Mouse (Mus musculus) midbrain, embryonic 13.5 days (tissue): ENCODE measurements around the gene Gck. TPM values are rescaled to one million over a fixed set of nuclear protein-coding genes. Genes with fewer than 3 reads are reported as not detected.
A peak's percentile ranks its signal among the peaks of the same experiment; 100 is the strongest.

ENCODE experiments used
- ATAC-seq: fragments of 200-750 bp; cut with Nextera tagmentation; 2 replicates; pipeline ENCODE4 v1.8.0; 2017; ENCODE audit warnings: mild to moderate bottlenecking, moderate TSS enrichment, moderate library complexity
- H3K27ac ChIP-seq: fragments of 300-500 bp; sonication (generic); 2 replicates; pipeline ENCODE4 v1.5.1; 2015; ENCODE audit warnings: inconsistent platforms, mild to moderate bottlenecking, moderate library complexity
- H3K27me3 ChIP-seq: fragments of 300-500 bp; sonication (generic); 2 replicates; pipeline ENCODE4 v1.6.1; 2015; ENCODE audit warnings: mild to moderate bottlenecking, inconsistent platforms
- H3K36me3 ChIP-seq: fragments of 300-500 bp; sonication (generic); 2 replicates; pipeline ENCODE4 v1.6.1; 2015; ENCODE audit warnings: mild to moderate bottlenecking, inconsistent platforms
- H3K4me1 ChIP-seq: fragments of 300-500 bp; sonication (generic); replicated peaks from 2 replicates; pipeline ENCODE4 v1.6.1; 2015; ENCODE audit warnings: inconsistent platforms
- H3K4me2 ChIP-seq: fragments of 300-500 bp; sonication (generic); replicated peaks from 2 replicates; pipeline ENCODE4 v1.6.1; 2015; ENCODE audit warnings: moderate library complexity, mild to moderate bottlenecking, inconsistent platforms
- H3K4me3 ChIP-seq: fragments of 300-500 bp; sonication (generic); replicated peaks from 2 replicates; pipeline ENCODE4 v1.5.1; 2015; ENCODE audit warnings: mild to moderate bottlenecking, inconsistent platforms
- H3K9ac ChIP-seq: fragments of 300-500 bp; sonication (generic); replicated peaks from 2 replicates; pipeline ENCODE4 v1.6.1; 2015; ENCODE audit warnings: mild to moderate bottlenecking, inconsistent platforms
- H3K9me3 ChIP-seq: fragments of 300-500 bp; sonication (generic); 2 replicates; pipeline ENCODE4 v1.6.1; 2016; ENCODE audit warnings: mild to moderate bottlenecking, inconsistent platforms
- WGBS: fragments of 180-500 bp; shearing (Covaris S2); methylation state at CpG from one replicate; pipeline ENCODE4 v1.1.7; 2015; 5-methylcytosine and 5-hydroxymethylcytosine counted together
- polyA plus RNA-seq: library from polyadenylated mRNA; unstranded; fragments of >200 nt; fragmentation: Nextera tagmentation; extraction: Ambion mirVana; gene quantifications from 2 replicates; pipeline ENCODE4 v1.2.1, GENCODE M21; 2015

Gene Gck
- polyA plus RNA-seq, 1 experiment from 2014 or later, result 6.1 TPM

DNA sequence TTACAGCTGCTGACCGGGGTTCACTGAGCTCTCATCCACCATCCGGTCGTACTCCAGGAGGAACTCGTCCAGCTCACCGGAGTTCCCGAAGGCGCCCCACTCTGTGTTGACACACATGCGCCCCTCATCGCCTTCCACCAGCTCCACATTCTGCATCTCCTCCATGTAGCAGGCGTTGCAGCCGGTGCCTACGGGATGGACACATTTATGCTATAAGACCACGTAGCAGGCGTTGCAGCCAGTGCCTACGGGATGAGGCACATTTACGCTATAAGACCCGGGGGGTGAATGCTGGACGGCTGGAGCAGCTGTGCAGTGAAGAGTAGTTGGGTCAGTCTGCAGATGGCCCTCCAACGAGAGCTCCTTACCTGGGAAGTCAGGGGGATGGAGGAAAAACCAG is 45.5 kb downstream of the Gck start:
- Histone ChIP-seq H3K4me1 (peaks cover 20% of the 10 kb centered on the region), H3K9me3 (no peaks in the 10 kb centered on the region), H3K36me3 (no peaks in the 10 kb centered on the region), H3K4me3 (no peak overlapping the region), H3K27me3 (0 out of 2 replicates have a peak, but pooled peaks cover 3% of the 10 kb centered on the region), H3K27ac (no peak overlapping the region), H3K4me2 (no peak overlapping the region), H3K9ac (no peak overlapping the region)
- ATAC-seq, result no peak
- WGBS, result 88% methylated on average over 19 of the region's 19 CpGs

DNA sequence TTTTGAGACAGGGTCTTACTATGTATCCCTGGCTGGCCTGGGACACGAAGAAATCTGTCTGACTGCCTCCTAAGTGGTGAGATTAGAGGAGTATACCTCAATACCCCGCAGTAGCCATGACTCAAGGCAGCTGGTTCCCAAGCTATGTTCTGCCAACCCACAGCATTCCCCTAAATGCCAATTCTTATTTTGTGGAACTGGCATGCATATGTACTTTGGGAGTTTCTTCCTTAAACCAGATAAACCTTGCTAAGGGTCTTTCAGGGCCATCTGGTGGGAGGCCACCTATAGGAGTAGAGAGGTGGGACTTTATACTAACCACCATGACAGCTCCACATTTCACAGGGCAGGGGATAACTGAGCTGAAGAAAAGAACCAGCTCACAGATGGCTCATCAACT is 46.0 kb downstream of the Gck start:
- Histone ChIP-seq H3K4me3 (no peak overlapping the region), H3K27me3 (0 out of 2 replicates have a peak, but pooled peaks cover 3% of the 10 kb centered on the region), H3K27ac (no peak overlapping the region), H3K36me3 (no peaks in the 10 kb centered on the region), H3K9me3 (no peaks in the 10 kb centered on the region), H3K9ac (no peak overlapping the region), H3K4me2 (no peak overlapping the region), H3K4me1 (peaks cover 20% of the 10 kb centered on the region)
- ATAC-seq, result no peak
- WGBS, result 94% methylated on average over 2 of the region's 2 CpGs

- H3K36me3 ChIP-seq, result no peaks in the 10 kb centered on the region
- no peak; the same call in 1 of the 2 replicates for ATAC-seq
- peak overlapping the region; percentile 82 for H3K27ac ChIP-seq
- peaks cover 26% of the 10 kb centered on the region for H3K4me1 ChIP-seq
- peak overlapping the region; percentile 71 for H3K4me2 ChIP-seq
- H3K9me3 ChIP-seq, result no peaks in the 10 kb centered on the region
- WGBS, result 3% methylated on average over 6 of the region's 6 CpGs
- H3K4me3 ChIP-seq, result peak overlapping the region; percentile 45
- H3K9ac ChIP-seq, result peak overlapping the region; percentile 71
- H3K27me3 ChIP-seq, result peaks cover 3% of the 10 kb centered on the region; the same call in 1 of the 2 replicates
These were observed 47.5 kb downstream of the Gck start for GRCm38 (mm10) chr11:5902390-5902789.

DNA sequence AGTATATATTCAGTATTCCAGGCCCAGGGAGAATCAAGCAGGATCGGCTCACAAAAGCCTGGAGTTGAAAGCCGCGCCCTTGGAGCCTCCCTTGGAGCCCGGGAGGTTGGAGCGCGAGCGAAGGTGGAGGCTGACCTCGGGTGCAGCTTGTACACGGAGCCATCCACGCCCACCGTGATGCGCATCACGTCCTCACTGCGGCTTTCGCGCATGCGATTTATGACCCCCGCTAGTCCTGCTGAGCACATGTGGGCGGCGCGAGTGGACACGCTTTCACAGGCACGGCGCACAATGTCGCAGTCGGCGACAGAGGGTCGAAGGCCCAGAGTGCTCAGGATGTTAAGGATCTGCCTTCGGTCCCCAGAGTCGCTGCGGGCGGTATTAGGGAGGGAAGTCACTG is 47.9 kb downstream of the Gck start:
- 0% methylated on average over 32 of the region's 32 CpGs for WGBS

DNA sequence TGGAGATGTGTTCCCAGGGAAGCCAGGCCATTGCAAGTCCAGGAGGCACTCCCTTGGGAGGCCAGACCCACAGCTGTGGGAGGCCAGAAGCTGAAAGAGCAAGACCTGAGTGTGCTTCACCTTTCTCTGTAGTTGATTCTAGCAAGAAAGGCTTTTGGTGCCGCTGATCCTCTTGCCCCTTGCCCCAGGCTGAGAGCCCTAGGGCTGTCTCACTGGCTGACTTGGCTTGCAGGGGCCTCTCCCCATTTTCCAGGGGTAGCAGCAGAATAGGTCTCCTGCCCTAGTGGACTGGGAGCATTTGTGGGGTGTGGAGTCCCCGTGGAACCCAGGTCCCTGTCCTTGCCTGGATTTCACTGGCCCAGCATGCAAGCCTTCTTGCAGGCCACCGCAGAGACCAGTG is 48.6 kb downstream of the Gck start:
- peak overlapping the region; percentile 45 for H3K4me3 ChIP-seq
- H3K27ac ChIP-seq, result peak overlapping the region; percentile 82
- peak overlapping the region; percentile 71 for H3K4me2 ChIP-seq
- peak; percentile 15; the same call in 1 of the 2 replicates for ATAC-seq
- H3K4me1 ChIP-seq, result peaks cover 30% of the 10 kb centered on the region
- peak overlapping the region; percentile 71 for H3K9ac ChIP-seq
- H3K36me3 ChIP-seq, result no peaks in the 10 kb centered on the region
- H3K27me3 ChIP-seq, result peaks cover 12% of the 10 kb centered on the region; the same call in 1 of the 2 replicates
- WGBS, result 15% methylated on average over 3 of the region's 3 CpGs
- H3K9me3 ChIP-seq, result no peaks in the 10 kb centered on the region

More for the DNA sequence above, 47.9 kb downstream of the Gck start:
- peaks cover 30% of the 10 kb centered on the region for H3K4me1 ChIP-seq
- H3K27ac ChIP-seq, result peak overlapping the region; percentile 82
- no peaks in the 10 kb centered on the region for H3K9me3 ChIP-seq
- peak overlapping the region; percentile 45 for H3K4me3 ChIP-seq
- peak overlapping the region; percentile 71 for H3K4me2 ChIP-seq
- H3K36me3 ChIP-seq, result no peaks in the 10 kb centered on the region
- peak; percentile 84 for ATAC-seq
- H3K9ac ChIP-seq, result peak overlapping the region; percentile 71
- H3K27me3 ChIP-seq, result peaks cover 6% of the 10 kb centered on the region; the same call in 1 of the 2 replicates

GRCm38 (mm10) chr11:5899286-5899685 is 50.6 kb downstream of the Gck start:
- ATAC-seq, result no peak
- Histone ChIP-seq H3K4me2 (no peak overlapping the region), H3K9ac (no peak overlapping the region), H3K36me3 (no peaks in the 10 kb centered on the region), H3K4me3 (no peak overlapping the region), H3K27me3 (peaks cover 14% of the 10 kb centered on the region; the same call in 1 of the 2 replicates), H3K9me3 (no peaks in the 10 kb centered on the region), H3K27ac (no peak overlapping the region), H3K4me1 (peaks cover 30% of the 10 kb centered on the region)
- WGBS, result 90% methylated on average over 10 of the region's 10 CpGs

GRCm38 (mm10) chr11:5898531-5898930 is 51.4 kb downstream of the Gck start, which contains the start of gene Myl7:
Gene Myl7, minus strand, starts transcription at chr11:5898782.
- no peaks in the 10 kb centered on the region for H3K36me3 ChIP-seq
- H3K27me3 ChIP-seq, result peaks cover 14% of the 10 kb centered on the region; the same call in 1 of the 2 replicates
- no peak within 1 kb of the TSS for H3K27ac ChIP-seq
- ATAC-seq, result no peak
- H3K9ac ChIP-seq, result no peak within 1 kb of the TSS
- H3K4me3 ChIP-seq, result no peak within 1 kb of the TSS
- 68% methylated on average over 5 of the region's 5 CpGs for WGBS
- peaks cover 34% of the 10 kb centered on the region for H3K4me1 ChIP-seq
- no peak within 1 kb of the TSS for H3K4me2 ChIP-seq
- no peaks in the 10 kb centered on the region for H3K9me3 ChIP-seq

DNA sequence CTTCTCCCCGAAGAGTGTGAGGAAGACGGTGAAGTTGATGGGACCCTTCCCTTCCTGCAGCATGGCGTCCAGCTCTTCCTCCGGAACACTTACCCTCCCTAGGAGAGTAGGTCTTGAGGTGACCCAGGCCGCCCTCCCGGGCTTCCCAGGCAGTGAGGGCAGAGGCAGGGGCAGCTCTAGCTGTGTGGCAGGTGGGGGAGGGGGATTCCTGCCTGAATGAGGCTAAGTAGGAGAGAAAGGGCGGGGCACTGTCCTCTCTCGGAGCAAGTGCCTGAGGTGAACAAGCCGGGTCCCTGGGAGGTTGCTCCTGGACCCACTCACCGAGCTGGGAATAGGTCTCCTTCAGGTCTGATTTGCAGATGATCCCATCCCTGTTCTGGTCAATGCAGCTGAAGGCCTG is 52.0 kb downstream of the Gck start:
- 8% methylated on average over 10 of the region's 10 CpGs for WGBS

GRCm38 (mm10) chr11:5897230-5897629 is 52.7 kb downstream of the Gck start:
- Histone ChIP-seq H3K4me2 (no peak overlapping the region), H3K9ac (no peak overlapping the region), H3K27me3 (peaks cover 14% of the 10 kb centered on the region; the same call in 1 of the 2 replicates), H3K36me3 (no peaks in the 10 kb centered on the region), H3K4me1 (peaks cover 37% of the 10 kb centered on the region), H3K4me3 (no peak overlapping the region), H3K9me3 (no peaks in the 10 kb centered on the region), H3K27ac (no peak overlapping the region)
- WGBS, result 15% methylated on average over 16 of the region's 16 CpGs
- no peak for ATAC-seq

More for the DNA sequence above, 52.0 kb downstream of the Gck start:
- H3K4me3 ChIP-seq, result no peak overlapping the region
- no peak for ATAC-seq
- H3K4me1 ChIP-seq, result peaks cover 37% of the 10 kb centered on the region
- no peak overlapping the region for H3K27ac ChIP-seq
- peaks cover 14% of the 10 kb centered on the region; the same call in 1 of the 2 replicates for H3K27me3 ChIP-seq
- no peaks in the 10 kb centered on the region for H3K36me3 ChIP-seq
- no peak overlapping the region for H3K9ac ChIP-seq
- H3K4me2 ChIP-seq, result no peak overlapping the region
- no peaks in the 10 kb centered on the region for H3K9me3 ChIP-seq

DNA sequence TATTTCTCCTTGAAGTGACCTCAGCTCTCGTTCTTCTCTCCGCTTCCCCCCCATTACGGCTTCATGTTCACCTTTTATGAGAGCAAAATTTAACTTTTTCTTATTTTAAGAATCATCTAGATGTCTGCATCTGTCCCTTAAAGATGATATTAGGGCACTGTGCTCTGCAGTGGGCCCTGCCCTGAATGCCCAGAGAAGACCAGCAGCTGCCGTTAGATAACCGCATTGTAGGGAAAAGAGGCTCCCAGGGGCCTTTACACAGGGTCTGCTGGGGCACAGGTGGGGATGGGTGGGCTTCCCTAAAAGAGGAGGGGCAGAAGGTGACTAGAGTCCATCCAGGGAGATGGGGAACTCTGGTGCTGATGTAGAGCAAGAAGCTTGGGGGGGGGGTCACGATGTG is 56.1 kb downstream of the Gck start:
- no peak for ATAC-seq
- no peaks in the 10 kb centered on the region for H3K36me3 ChIP-seq
- H3K27me3 ChIP-seq, result peaks cover 11% of the 10 kb centered on the region; the same call in 1 of the 2 replicates
- H3K4me3 ChIP-seq, result no peak overlapping the region
- H3K9me3 ChIP-seq, result no peaks in the 10 kb centered on the region
- no peak overlapping the region for H3K27ac ChIP-seq
- peaks cover 24% of the 10 kb centered on the region for H3K4me1 ChIP-seq
- no peak overlapping the region for H3K9ac ChIP-seq
- no peak overlapping the region for H3K4me2 ChIP-seq
- WGBS, result 73% methylated on average over 6 of the region's 6 CpGs

GRCm38 (mm10) chr11:5892810-5893368 is 57.0 kb downstream of the Gck start:
- Histone ChIP-seq H3K4me1 (peaks cover 23% of the 10 kb centered on the region), H3K27me3 (peaks cover 11% of the 10 kb centered on the region; the same call in 1 of the 2 replicates), H3K27ac (no peak overlapping the region), H3K36me3 (no peaks in the 10 kb centered on the region), H3K9ac (no peak overlapping the region), H3K4me2 (no peak overlapping the region), H3K9me3 (no peaks in the 10 kb centered on the region), H3K4me3 (no peak overlapping the region)
- ATAC-seq, result no peak
- 49% methylated on average over 4 of the region's 4 CpGs for WGBS

DNA sequence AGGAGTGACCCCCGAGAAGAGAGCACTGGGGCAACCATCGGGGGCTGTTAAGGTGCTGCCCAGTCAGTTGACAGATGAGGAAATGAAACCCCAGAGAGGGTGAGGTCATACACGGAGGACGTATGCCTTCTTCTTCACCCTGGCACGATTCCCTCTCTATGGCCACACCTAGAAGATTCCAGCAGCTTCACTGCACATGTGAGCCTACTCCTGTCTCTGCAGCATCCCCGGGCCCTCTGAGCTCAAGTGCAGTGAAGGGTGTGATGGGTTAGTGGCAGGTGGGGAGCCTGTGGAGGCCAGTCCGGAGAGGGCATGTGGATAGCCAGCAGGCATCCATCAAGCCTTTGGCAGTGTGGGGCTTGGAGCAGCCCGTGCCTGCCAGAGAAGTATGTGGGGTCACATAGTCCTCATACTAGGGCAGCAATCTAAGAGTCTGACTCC is 57.7 kb downstream of the Gck start:
- ATAC-seq, result no peak
- H3K4me1 ChIP-seq, result peaks cover 23% of the 10 kb centered on the region
- no peak overlapping the region for H3K4me3 ChIP-seq
- WGBS, result 72% methylated on average over 8 of the region's 8 CpGs
- no peak overlapping the region for H3K27ac ChIP-seq
- H3K27me3 ChIP-seq, result 0 out of 2 replicates have a peak, but pooled peaks cover 10% of the 10 kb centered on the region
- H3K9ac ChIP-seq, result no peak overlapping the region
- no peaks in the 10 kb centered on the region for H3K9me3 ChIP-seq
- no peak overlapping the region for H3K4me2 ChIP-seq
- H3K36me3 ChIP-seq, result no peaks in the 10 kb centered on the region
